Mouse (Mus musculus) C2C12 (cell line): ENCODE measurements around the gene Chuk. TPM values are rescaled to one million over a fixed set of nuclear protein-coding genes. Genes with fewer than 3 reads are reported as not detected.

Experiments
- H3K27me3 ChIP-seq: one replicate; pipeline ENCODE4 v1.6.1; 2011; ENCODE audit not compliant: control insufficient read depth, insufficient read depth, insufficient read length
- H3K36me3 ChIP-seq: one replicate; pipeline ENCODE4 v1.6.1; 2011; ENCODE audit not compliant: control insufficient read depth, insufficient read depth
- H3K4me3 ChIP-seq: one replicate; pipeline ENCODE4 v1.5.1; 2011; ENCODE audit warnings: mild to moderate bottlenecking, control low read depth; ENCODE audit not compliant: poor library complexity, insufficient read depth, severe bottlenecking
- H3K79me2 ChIP-seq: one replicate; pipeline ENCODE4 v1.6.1; 2011; ENCODE audit not compliant: control insufficient read depth, insufficient read depth
- H3K79me3 ChIP-seq: one replicate; pipeline ENCODE4 v1.6.1; 2011; ENCODE audit warnings: low read depth, control low read depth
- H3ac ChIP-seq: one replicate; pipeline ENCODE3; 2011; ENCODE audit warnings: low read depth; ENCODE audit not compliant: control insufficient read depth, insufficient read length
- CEBPB ChIP-seq: IDR thresholded peaks from one replicate; pipeline ENCODE4 v1.6.1; 2011; ENCODE audit warnings: low read depth, mild to moderate bottlenecking, control low read depth, moderate library complexity
- CTCF ChIP-seq: IDR thresholded peaks from one replicate; pipeline ENCODE4 v1.5.1; 2011; ENCODE audit not compliant: control insufficient read depth, insufficient read depth, insufficient read length
- FOSL1 ChIP-seq: IDR thresholded peaks from one replicate; pipeline ENCODE4 v1.8.0; 2011; ENCODE audit warnings: mild to moderate bottlenecking, low read length; ENCODE audit not compliant: poor library complexity, insufficient read depth, severe bottlenecking
- MAX ChIP-seq: IDR thresholded peaks from one replicate; pipeline ENCODE4 v1.6.1; 2011; ENCODE audit warnings: mild to moderate bottlenecking, control low read depth
- MYOD1 ChIP-seq: IDR thresholded peaks from one replicate; pipeline ENCODE4 v1.6.1; 2011; ENCODE audit warnings: low read depth; ENCODE audit not compliant: control insufficient read depth, insufficient read length
- MYOG ChIP-seq: IDR thresholded peaks from one replicate; pipeline ENCODE4 v1.6.1; 2011; ENCODE audit not compliant: control insufficient read depth, insufficient read length; ENCODE audit errors: extremely low read depth
- USF1 ChIP-seq: IDR thresholded peaks from one replicate; pipeline ENCODE4 v1.6.1; 2011; ENCODE audit warnings: low read depth, mild to moderate bottlenecking, control low read depth, moderate library complexity
- long read RNA-seq, 2 experiments: library from polyadenylated mRNA; unstranded; transcript quantifications; one replicate each; pipeline ENCODE4 v2.0.0; 2019 to 2020
- polyA plus RNA-seq: library from polyadenylated mRNA; unstranded; fragments of >200 nt; fragmentation: generic; extraction: Trizol; gene quantifications from one replicate; pipeline ENCODE4 v1.2.1, GENCODE M21; 2012; ENCODE audit warnings: missing spikeins

Gene Chuk
- polyA plus RNA-seq = 9.7 TPM
- long read RNA-seq, experiment 1, partial matches to known transcripts = 1 of 8 reads
- long read RNA-seq, experiment 1, other reads (novel, unspliced or antisense) = 1 of 8 reads
- long read RNA-seq, experiment 2, transcript Chuk-202 (21 exons, 3,481 nt) = minor isoform, 25 of 99 reads
- long read RNA-seq, experiment 2, transcript Chuk-201 (21 exons, 3,502 nt) = major isoform, 59 of 99 reads
- long read RNA-seq, experiment 2, partial matches to known transcripts = 3 of 99 reads
- long read RNA-seq, experiment 2, other reads (novel, unspliced or antisense) = 11 of 99 reads

- Histone ChIP-seq H3K36me3 (peaks cover 48% of the 10 kb centered on the region), H3K79me2 (peaks cover 52% of the 10 kb centered on the region), H3ac (peak within 1 kb of the TSS; percentile 92), H3K27me3 (no peaks in the 10 kb centered on the region), H3K4me3 (peak within 1 kb of the TSS; percentile 97), H3K79me3 (peaks cover 40% of the 10 kb centered on the region)
- TF ChIP-seq MAX (peak; percentile 27), USF1 (no peak), MYOD1 (peak; percentile 35), CEBPB (no peak), FOSL1 (no peak)
These were observed at the start of gene Chuk for GRCm38 (mm10) chr19:44106831-44107660. Gene Chuk (minus strand): TSS chr19:44107480.

GRCm38 (mm10) chr19:44157005-44157404 is 49.7 kb upstream of the Chuk start:
- H3K79me2 ChIP-seq = no peaks in the 10 kb centered on the region
- H3K27me3 ChIP-seq = peaks cover 29% of the 10 kb centered on the region
- no peaks in the 10 kb centered on the region for H3K36me3 ChIP-seq
- TF ChIP-seq CTCF (no peak), MYOD1 (no peak), USF1 (no peak), MAX (no peak), FOSL1 (no peak), MYOG (no peak)
- H3K4me3 ChIP-seq = no peak overlapping the region
- no peaks in the 10 kb centered on the region for H3K79me3 ChIP-seq
- H3ac ChIP-seq = no peak overlapping the region

DNA sequence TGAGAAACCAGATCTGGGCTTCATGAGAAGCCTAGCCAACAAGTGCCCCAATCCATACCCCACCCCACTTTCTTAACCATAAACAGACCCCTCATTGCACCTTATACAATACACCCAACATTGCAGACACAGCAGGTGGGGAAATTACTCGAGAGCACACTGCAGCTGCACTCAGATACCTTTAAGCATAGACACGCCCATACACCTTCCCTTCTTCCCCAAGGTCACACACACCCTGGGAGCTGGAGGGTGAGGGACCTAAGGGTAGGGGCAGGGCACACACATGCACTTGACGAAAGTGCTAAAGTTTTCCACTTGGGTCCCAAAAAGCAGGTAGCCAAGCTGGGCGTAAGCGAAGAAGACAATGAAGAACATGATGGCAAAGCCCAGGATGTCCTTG is 46.5 kb upstream of the Chuk start:
- H3K79me3 ChIP-seq = no peaks in the 10 kb centered on the region
- no peak for TF ChIP-seq MYOD1
- TF ChIP-seq FOSL1 = no peak
- TF ChIP-seq USF1 = no peak
- TF ChIP-seq CTCF = no peak
- TF ChIP-seq MYOG = no peak
- TF ChIP-seq MAX = no peak
- no peak for TF ChIP-seq CEBPB
- no peak overlapping the region for H3ac ChIP-seq
- no peak overlapping the region for H3K4me3 ChIP-seq
- peaks cover 34% of the 10 kb centered on the region for H3K27me3 ChIP-seq
- H3K36me3 ChIP-seq = no peaks in the 10 kb centered on the region
- no peaks in the 10 kb centered on the region for H3K79me2 ChIP-seq

GRCm38 (mm10) chr19:44148991-44149390 is 41.7 kb upstream of the Chuk start:
- no peak overlapping the region for H3ac ChIP-seq
- peaks cover 12% of the 10 kb centered on the region for H3K36me3 ChIP-seq
- peaks cover 11% of the 10 kb centered on the region for H3K79me3 ChIP-seq
- no peak overlapping the region for H3K4me3 ChIP-seq
- H3K27me3 ChIP-seq = peaks cover 15% of the 10 kb centered on the region
- peaks cover 22% of the 10 kb centered on the region for H3K79me2 ChIP-seq
- TF ChIP-seq CEBPB = no peak
- no peak for TF ChIP-seq FOSL1
- TF ChIP-seq MYOD1 = no peak
- no peak for TF ChIP-seq CTCF
- no peak for TF ChIP-seq USF1
- TF ChIP-seq MAX = no peak
- no peak for TF ChIP-seq MYOG

- TF ChIP-seq CTCF (no peak), MYOD1 (no peak), MAX (no peak), FOSL1 (no peak), MYOG (no peak), USF1 (no peak), CEBPB (no peak)
These were observed 41.1 kb upstream of the Chuk start for GRCm38 (mm10) chr19:44148345-44148744.

DNA sequence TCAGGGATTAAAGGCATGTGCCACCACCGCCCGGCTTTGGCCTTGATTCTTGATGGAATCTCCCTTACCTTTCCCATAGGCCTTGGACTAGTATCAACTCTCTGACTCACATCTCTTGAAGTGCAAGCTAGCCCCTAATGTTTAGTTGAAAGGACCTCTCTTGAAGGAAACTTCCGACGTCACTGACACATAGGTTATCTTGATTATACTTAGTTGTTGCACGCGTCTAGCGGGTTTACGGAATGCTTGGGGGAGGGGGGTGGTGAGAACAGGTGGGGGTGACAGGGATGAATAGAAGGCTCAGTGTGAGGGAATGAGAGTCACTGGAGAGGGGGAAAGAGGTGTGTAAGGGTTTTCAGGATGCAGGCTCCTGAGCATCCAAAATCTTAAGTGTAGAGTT is 39.7 kb upstream of the Chuk start:
- peaks cover 28% of the 10 kb centered on the region for H3K79me2 ChIP-seq
- peaks cover 8% of the 10 kb centered on the region for H3K27me3 ChIP-seq
- no peak overlapping the region for H3ac ChIP-seq
- TF ChIP-seq USF1 (no peak), MYOG (no peak), CTCF (no peak), MAX (no peak), MYOD1 (no peak), CEBPB (no peak), FOSL1 (no peak)
- H3K79me3 ChIP-seq = peaks cover 13% of the 10 kb centered on the region
- peaks cover 31% of the 10 kb centered on the region for H3K36me3 ChIP-seq
- no peak overlapping the region for H3K4me3 ChIP-seq

More at GRCm38 (mm10) chr19:44148345-44148744, 41.1 kb upstream of the Chuk start:
- Histone ChIP-seq H3K4me3 (no peak overlapping the region), H3K79me3 (peaks cover 13% of the 10 kb centered on the region), H3K27me3 (peaks cover 11% of the 10 kb centered on the region), H3ac (no peak overlapping the region), H3K36me3 (peaks cover 18% of the 10 kb centered on the region), H3K79me2 (peaks cover 28% of the 10 kb centered on the region)
